Mouse (Mus musculus): Measurements from ENCODE around the gene Ehhadh.
"Not testable (repeated sequence)": the region's sequence is repeated elsewhere in the genome, so short reads cannot be mapped to it uniquely, and the experiment has no call there.

Ehhadh gene

DNA sequence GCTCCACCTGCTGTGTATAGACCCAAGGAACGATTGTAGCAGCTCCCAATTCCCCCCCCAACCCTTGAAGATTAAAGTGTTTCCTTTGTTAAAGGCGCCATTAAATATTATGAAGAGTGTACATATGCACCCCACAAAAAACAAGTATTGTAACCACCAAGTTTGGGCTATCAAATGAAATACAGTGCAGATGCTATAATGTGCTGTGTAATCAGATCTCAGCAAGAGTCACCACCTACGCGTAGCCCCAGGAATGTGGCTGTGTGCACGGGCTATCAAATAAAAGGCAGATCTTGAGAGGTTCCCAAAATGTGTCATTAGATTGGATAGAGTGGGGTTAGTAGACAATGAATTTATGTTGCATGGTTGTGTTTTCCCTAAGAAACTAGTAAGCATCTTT, 7.5 kb upstream of the Ehhadh start:
- intact Hi-C loops (cut with DNase I) = no loop called here

DNA sequence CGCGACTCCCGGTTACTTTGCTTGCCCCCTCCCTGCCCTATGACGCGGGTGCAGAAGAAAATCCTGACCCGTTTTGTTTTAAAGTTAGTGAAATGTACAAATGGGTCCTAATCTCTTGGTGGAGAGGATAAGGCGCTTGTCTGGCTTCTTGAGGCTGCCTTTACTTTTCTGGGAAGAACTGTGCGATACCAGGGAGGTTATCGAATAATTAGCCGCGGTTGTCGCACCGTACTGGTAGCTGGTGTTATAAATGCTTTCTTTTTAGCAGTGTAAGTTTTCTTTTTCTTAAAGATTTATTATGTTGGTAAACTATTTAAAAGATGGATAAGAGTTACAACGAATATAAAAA, 7.1 kb upstream of the Ehhadh start:
- intact Hi-C loops (cut with DNase I) = no loop called here

DNA sequence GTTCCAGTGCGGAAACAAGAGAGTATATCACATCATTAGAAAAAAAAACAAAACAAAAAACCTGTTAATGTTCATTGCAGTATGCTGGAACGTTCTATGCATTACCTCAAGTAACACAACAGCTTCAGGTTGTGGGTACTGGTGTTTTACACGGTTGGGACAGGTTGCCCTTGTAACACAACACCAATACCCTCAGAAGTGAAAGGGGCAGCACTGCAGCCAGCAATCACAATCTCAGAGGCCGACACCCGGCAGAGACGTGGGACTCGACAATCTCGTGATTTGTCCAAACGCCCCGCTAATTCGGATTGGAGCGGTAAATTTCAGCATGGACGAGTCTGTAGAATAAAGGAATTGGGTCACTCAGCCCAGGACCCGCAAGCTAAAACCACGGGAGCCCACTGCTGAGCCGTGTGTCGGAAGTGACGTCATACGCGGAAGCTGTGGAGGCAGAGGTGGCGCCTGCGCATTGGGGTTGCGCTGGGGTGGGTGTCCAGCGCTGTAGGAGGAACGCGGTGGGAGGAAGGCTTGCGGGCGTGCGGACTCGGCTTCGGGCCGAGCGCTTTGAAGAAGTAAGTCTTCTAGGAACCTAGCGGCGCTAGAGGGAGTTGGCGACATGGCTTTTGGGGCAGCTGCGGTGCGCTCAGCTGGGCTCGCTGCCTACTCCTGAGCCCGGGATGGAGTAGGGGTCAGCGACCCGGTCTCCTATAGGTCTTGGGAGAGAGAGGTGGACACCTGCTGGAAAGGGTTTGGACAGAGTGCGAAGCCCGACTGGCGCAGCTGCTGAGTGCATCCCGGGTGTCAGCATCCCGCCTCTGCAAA, 6.5 kb upstream of the Ehhadh start, which contains the start of gene Map3k13:
Gene Map3k13, plus strand, starts transcription at position 472 of the 822 bp plus-strand sequence.
- intact Hi-C loops (cut with DNase I) = no loop called here

DNA sequence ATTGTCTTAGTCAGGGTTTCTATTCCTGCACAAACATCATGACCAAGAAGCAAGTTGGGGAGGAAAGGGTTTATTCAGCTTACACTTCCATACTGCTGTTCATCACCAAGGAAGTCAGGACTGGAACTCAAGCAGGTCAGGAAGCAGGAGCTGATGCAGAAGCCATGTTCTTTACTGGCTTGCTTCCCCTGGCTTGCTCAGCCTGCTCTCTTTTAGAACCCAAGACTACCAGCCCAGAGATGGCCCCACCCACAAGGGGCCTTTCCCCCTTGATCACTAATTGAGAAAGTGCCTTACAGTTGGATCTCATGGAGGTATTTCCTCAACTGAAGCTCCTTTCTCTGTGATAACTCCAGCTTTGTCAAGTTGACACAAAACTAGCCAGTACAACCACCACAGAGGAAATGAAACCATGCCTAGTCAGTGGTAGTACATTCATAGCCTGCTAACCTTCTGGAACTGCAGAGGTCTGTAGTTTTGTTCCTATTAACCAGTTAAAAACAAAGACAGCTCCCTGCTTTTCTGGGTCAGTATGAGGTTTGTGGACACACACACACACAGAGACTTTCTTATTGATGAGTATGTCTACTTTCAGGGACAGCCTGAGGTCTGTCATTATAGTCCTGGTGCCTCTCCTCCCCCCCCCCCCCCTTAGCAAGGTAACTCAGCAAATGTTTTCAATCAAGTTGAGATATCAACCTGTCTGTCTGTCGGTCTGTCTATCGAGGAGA, 5.6 kb upstream of the Ehhadh start:
- intact Hi-C loops (cut with DNase I) = not testable (repeated sequence)

DNA sequence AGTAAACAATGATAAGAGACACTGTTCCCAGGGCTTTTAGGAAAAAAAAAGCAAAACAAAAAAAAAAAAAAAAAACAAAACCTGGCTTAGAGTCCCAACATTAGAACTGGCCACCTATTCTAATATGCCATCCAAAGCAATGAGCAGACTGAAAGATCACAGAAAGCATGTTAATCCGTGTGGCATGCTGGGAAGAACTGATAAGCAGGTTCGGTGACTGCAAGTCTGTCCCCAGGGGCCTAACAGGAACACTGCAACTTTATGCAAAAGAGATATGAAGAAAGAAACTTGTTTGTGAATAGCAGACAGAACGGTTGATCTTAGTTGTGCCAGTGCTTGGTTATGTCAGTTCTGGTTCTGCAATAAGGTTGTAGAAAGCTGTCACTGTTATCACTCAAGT, 4.2 kb upstream of the Ehhadh start:
- intact Hi-C loops (cut with DNase I) = no loop called here

DNA sequence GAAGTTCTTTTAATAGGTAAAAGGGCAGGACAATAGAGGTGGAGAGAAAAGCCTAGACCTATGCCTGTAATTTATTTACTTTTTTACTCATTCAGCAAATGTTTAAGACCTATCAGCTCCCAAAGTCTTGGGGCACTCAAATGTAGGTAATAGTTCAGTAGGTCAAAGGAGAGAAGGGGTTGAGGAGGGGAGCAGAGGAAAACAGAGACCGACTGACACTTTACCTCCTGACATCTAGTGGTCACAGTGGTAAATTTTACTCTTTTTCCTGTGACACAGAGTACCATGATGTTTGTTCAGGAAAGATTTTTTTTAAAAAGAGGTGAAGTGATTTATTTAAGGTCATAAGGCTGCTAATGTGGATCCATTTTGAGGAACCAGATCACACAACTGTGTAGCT, 2.9 kb upstream of the Ehhadh start:
- intact Hi-C loops (cut with DNase I) = no loop called here

DNA sequence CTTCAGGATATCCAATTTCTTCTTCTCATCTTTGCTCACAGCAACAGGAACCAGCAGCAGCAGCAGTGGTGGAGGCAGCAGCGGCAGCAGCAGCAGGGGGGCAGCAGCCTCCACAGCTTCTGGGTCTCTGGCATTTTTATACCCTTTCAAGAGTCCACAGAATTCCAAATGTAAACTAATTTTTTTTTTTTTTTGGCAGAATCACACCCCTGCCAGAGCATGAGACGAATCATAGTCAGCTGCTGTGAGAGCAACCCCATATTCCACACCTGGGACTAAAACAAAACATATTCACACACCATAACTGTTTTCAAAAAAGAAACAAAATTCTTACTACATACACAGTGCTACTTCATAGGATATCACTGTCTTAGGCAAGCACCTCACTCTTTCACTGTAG, 1.6 kb upstream of the Ehhadh start:
- intact Hi-C loops (cut with DNase I) = no loop called here

DNA sequence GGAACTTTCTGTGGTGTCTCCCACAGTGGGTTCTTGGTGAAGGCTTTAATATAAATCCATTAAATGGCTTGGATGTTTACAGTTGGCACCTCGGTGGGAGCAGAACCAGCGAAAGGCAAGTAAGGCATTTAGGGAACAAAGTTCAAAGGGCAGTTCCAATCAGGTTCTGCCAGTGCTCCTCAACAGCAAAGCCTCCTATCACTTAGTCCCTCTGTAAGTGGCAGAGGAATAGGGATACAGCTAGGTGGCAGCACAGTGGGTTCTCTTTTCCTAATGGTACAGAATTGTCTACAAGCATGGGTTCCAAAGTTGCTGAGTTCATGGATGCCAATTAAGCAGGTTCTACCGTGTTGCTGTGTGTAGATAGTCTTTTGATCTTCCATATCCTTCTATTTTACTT, 974 bp upstream of the Ehhadh start:
- intact Hi-C loops (cut with DNase I) = no loop called here

DNA sequence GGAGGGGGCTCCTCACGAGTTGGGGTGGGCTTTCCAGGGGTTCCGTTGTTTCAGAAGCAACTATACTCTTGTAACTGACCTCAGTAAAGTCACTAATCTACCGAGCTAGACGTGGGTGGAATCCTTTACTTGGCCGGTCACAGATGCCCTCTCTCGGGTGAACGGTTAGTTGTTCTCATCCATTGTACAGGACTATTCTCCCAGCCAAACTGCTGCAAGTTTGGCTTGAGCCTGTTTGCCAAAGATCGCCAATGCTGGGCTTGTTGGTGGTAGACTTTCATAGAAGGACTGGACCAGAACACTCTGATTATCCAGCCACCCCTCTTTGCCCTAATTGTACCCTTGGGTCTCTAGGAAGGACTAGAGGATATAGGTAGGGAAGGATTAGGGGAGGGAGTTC, 1.3 kb downstream of the Ehhadh start:
- intact Hi-C loops (cut with DNase I) = no loop called here

DNA sequence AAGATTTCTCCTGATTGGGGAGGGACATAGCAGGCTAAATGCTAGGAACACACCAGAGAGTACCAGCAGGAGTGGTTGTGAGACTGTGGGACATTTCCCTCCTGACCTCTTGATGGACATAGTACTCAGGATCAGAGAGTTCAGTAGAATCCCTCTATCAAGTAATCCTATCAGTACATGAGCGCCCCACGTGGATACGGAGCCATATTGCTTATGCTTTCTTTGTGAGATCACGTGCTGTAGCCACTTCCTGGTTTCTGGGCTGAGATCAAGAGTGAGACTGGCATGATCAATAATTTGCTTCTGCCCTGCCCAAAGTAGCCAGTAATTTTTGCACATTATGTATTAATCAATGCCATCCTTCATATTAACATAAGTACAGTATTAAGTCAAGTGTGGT, 2.6 kb downstream of the Ehhadh start:
- intact Hi-C loops (cut with DNase I) = no loop called here

DNA sequence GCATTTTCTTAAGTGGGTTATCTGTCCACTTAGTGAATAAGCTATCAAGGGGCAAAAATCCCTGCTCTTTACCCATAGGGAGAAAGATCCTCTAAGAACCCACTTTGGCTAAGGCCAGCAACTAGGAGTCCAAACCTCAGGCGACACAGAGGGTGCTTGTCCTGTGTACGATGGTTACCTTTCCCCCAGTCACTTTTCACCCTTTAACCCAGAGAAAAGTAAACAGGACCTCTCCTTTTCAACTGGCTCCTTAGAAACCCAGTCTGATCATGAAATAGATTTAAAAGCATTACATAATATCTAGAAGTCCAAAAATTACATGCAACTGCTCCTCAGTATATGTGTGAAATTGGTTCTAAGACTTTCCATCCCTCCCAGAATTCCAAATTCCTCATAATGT, 4.8 kb downstream of the Ehhadh start:
- intact Hi-C loops (cut with DNase I) = no loop called here

DNA sequence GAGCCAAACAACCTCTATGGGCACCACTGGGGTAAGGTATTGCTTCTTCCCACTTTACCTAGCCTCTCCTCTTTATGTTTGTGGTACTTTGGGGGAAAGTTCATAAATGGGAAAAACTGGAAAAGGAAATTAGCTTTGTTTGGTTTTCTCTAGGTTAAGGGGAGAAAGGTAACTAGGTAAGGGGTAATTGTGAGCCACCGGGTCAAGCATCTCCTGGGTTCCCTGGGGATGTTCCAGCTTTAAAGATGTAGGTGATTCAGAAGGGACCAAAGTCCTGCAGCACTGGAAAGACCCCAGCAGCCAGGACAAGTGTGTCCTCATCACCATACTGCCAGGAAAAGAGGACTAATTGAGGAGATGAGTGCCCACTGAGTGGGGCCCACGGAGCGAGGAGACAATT, 5.7 kb downstream of the Ehhadh start:
- intact Hi-C loops (cut with DNase I) = no loop called here

DNA sequence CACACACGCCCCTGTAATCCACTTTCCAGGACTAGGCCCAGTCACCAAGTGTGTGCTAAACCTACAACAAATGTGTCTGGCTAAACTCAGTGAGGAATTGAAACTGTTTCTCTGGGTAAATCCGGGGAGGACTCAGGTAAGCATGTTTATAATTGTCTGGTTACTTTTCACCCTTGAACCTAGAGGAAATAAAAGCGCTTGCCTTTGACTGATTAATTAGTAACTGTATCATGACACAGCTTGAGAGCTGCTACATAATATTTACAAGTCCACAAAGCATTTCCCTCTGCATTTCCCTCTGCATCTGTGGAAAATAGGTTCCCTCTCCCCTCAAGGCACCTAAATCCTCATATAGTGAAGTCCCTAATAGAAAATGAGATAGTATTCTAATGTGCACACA, 6.3 kb downstream of the Ehhadh start:
- intact Hi-C loops (cut with DNase I) = no loop called here

DNA sequence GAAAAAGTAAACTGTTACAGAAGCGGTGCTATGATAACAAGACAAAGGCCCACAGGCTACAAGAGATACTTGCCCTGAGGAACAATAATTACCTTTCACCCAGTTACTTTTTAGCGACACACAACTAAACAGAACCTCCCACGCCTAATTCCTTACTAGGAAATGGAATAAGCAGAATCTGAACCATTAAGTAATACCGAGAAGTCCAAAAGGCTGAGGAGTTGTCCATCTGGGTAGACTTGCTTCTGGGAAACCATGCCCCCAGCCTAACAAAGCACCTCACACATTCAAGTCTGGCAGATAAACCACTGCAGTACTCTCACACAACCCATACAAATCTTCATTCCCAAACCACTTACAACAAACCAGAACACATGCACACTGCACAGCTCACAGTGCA, 8.5 kb downstream of the Ehhadh start:
- intact Hi-C loops (cut with DNase I) = no loop called here

DNA sequence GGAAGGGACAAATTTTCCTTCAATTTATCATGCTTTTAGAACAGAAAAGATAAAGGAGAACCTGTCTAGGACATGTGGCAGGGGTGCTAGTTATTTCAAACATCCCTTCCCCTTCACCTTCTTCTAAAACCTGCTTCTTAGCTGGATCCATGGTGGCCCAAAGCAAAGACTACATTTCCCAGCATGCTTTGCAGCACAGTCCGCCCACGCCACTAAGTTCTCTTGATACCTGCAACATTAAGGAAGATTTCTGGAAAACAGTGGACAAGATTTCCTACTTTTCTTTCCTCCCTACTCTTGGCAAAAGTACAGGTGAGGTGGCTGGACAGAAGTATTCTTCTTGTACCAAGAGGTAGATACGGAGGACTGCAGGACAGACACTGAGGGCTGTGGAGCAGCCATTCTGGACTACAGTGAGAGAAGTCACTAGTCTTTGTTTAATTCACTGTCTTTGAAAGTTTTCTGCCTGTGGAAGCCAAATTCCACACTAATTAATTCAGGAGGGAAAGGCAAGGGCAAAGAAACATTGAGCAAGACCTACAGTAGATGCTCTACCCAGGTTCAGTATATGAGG, 9.2 kb downstream of the Ehhadh start:
- intact Hi-C loops (cut with DNase I) = no loop called here

DNA sequence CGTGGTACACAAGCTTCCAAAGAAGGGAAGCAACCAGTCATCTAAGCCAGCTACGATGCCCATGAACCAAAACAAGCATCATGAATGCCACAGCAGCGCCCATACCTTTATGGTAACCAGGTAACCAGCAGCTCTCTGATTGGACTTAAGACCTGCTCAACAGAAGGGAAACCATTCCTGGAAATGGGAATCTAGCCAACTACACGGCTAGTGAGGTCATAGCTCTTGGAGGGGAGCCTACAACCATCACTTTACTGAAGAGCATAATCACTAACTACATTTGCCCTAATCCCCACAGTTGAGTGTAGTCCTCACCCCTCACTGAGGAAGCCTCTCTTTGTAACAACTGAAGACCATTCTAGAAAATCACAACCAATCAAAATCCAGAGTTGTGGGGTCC, 12.9 kb downstream of the Ehhadh start:
- intact Hi-C loops (cut with DNase I) = no loop called here

DNA sequence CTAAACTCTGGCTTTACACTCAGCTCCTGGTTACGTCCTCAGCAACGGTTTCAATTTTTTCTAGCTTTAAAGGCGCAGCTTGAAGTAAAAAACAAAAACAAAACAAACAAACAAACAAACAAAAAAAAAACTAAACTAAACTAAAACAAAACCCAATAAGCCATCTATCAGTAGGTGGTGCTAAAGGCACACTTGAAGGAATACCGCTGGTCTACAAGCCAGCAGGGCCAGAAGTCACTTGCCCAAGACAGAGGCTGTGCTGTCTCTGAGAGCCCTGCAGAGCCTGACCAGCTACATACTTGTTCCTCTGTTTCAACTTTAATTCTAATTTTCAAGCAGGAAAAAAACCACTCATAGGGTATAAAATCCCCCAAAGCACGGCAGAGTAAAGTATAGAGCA, 17.9 kb downstream of the Ehhadh start:
- intact Hi-C loops (cut with DNase I) = loop anchor here (2.0 kb wide), 1 partner anchor 45 kb away; no protein-coding TSS in a partner anchor

DNA sequence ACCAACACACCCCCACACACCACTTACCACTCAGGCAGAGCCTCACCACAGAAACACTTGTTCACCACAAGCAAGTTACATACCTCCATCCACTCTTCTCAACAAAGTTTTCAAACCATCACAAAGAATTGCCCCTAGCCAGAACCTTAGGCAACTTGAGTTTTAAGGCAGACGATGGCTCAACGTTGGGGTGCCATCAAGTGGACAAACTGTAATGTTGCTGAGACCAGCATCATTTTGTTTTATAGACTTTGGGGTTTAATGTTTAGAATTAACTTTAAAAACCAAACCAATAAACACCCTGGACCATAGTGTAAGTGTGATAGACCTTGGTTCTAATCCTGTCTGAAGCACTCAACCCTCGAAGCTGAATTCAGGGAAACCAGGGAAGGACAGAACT, 19.4 kb downstream of the Ehhadh start:
- intact Hi-C loops (cut with DNase I) = loop anchor here (2.0 kb wide), 1 partner anchor 47 kb away; no protein-coding TSS in a partner anchor

DNA sequence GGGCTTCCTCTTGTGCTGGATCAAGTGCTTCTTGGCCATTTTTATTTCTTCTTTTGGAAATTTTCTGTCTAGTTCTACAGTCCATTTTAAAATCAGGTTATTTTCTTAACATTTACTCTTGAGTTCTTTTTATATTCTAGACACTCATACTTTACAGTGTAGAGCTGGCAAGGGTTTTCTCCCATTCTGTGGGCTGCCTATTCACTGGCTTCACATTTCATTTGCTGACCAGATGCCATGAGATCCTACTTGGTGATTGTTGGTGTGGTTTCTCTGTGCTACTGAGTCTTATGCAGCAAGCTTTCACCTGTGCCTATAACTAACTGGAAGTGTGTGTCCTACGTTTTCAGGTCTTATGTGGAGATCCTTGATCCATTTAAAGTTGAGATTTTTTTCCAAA, 29.2 kb downstream of the Ehhadh start:
- intact Hi-C loops (cut with DNase I) = no loop called here

DNA sequence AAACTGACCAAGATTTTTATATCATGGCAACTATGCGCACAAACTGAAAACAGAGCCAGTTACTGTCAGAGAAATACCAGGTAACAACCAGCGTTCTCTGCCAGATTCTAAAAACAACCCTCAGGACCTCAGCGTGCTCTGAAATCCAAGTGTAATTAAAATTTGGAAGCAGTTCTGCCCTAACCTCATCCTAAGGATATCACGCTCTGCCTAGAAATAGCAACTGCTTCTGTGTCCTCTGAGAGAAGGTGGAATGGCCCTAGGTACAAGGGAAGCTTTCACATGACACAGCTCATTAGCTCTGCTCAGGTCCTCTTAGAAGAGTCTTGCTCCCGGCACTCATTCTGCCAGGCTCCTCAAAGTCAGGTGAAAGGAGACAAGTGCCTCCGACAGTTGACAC, 44.2 kb downstream of the Ehhadh start:
- intact Hi-C loops (cut with DNase I) = no loop called here

DNA sequence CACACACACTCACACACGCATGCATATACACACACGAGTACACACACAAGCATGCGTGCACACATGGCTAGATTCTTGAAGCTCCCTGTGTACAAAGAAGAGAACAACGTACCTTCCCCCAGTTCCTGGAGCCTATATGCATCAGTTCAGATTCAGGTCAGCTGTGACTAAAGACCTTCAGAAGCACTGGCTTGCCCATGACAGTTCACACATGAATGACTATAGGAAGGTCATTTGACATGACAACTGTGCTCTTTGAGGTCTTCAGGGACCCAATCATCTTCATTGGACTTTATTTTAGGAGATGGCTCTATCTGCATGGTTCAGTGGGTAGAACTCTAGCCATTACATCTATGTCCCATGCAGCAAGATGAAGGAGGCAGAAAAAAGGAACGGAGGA, 44.7 kb downstream of the Ehhadh start:
- intact Hi-C loops (cut with DNase I) = no loop called here

DNA sequence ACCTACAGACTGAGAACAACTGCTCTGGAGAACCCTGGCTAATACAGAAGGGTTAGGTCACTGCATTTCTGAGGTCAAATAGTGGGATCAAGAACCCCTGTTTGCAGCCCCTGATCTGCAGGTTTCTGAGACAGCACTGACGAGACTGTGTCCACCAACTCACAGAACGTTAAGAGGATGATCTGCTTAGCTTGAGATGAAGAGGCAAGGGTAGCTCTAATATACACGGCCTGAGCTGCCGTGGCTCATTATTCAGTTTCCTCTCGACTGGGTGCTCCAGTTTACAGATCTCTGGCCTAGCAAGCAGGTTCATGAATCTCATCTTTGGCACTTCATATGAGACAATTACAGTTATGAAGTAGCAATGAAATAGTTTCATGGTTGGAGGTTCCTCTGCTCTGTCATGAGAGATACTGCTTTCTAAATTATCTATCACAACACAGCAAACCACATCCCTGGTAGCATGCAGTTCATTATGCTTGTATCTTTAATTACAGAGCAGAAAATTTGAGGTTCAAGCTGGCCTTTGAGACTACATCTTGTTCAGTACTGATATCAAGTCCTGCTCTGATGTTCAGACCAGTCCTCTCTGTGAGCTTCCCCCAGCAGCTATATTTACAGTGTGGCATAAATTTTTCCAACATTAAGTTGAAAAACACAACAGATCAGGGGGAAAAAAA, 45.3 kb downstream of the Ehhadh start:
- intact Hi-C loops (cut with DNase I) = no loop called here
